Mouse (Mus musculus): ENCODE results near the gene Gm11549. TPM values are rescaled to one million over a fixed set of nuclear protein-coding genes. Genes with fewer than 3 reads are reported as not detected.

Gene Gm11549
- total RNA-seq (2021): 1 to 10 TPM; 2.1 to 2.5 TPM

DNA sequence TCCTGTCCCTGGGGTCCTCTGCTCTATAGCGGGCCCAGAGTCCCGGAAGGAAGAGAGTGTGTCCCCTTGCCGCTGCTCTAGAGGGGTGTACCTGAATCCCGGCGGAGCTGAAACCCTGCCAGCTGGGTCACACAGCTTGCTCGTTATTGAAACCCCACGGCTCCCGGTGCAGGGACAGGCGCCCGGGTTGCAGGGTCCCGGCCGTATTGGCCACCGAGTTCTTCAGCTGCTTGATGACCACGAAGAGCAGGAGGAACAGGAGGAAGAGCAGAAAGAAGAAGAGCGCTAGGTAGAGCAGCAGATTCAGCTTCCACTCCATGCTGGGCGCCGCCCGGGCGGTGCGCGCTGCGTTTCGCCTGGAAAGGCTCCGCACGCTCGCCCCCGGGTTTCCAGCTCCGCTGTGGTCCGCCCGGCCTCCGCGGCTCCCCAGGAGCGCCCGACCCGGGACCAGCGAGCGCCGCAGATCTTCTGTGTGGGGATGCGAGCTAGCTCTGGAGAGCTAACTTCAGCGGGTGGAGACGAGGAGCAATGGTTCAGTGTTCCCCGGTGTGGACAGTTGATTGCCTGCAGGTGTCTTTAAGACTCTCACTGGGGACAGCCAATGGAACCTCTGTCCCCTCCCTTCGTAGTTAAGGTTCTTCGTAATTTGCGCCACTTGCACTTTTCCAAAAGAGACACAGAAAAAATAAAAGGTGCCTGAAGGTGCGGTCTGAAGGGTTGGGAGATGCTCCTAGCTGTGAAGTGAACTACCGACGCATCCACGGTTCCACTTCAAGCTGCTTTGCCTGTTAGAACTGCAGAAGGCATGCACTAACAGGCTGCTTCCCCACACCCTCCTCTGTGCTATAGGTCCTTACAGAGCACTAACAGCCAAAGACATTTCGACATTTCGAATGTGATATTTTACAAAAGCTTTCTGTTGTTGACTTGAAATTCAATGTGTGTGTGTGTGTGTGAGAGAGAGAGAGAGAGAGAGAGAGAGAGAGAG, at the start of gene Gm11549:
TSS of gene Gm11549 (minus strand) at position 741 of the 988 bp plus-strand sequence.
- peak; percentile 23 to 35 for DNase-seq

DNA sequence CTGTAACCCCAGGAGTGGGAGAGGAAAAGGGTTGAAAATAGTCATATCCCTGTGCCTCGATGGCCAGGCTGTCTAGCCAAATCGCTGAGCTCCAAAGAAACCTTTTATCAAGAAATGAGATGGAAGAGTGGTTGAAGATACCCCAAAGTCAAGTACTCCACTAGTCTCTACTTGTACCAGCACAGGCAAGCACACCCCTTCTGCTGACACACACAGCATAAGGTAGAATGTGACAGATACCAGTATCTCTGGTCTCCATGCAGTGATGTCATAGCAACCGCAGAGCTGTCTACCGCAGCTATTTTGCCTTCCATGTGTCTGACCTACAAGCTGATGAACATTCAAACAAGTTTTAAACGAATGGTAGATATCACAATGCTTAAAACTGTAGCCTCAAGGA, 48.2 kb upstream of the Gm11549 start:
- DNase-seq: no peak

DNA sequence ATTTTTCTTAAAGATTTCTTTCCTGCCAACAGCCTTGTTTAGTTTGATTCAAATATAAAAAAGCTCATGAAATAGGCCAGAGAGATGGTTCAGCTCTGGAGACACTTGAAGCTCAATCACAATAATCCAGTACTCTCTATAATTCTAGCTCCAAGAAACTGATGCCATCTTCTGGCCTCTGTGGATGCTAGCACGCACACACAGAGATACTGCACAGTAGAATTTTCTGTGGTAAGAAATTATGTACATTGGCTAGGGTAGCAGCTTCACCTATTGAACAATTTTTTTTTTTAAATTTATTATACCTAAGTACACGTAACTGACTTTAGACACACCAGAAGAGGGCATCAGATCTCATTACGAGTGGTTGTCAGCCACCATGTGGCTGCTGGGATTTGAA, 42.1 kb upstream of the Gm11549 start:
- DNase-seq: no peak

DNA sequence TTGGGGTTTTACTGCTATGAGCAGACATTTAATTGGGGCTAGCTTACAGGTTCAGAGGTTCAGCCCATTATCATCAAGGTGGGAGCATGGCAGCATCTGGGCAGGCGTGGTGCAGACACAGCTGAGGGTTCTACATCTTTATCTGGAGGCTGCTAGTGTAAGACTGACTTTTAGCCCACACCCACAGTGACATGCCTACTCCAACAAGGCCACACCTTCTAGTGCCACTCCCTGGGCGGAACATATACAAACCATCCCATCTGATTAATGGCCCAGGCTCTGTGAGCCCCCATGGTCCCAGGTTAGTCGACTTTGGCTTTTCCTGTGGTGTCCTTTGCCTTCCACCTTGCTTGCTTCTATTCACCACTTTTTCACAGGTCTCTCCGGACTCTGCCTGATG, 38.0 kb upstream of the Gm11549 start:
- DNase-seq: no peak

DNA sequence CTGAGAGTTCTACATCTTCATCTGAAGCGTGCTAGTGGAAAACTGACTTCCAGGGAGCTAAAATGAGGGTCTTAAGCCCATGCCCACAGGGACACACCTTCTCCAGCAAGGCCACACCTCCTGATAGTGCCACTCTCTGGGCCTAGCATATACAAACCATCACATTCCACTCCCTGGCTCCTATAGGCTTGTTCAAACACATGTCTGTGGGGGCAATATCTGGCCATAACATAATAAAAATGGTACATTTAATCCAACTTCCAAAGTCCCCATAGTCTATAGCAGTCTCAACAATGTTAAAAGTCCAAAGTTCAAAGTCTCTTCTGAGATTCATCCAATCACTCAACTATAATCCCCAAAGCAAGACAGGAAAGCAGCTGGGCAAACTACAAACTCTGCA, 36.0 kb upstream of the Gm11549 start:
- no peak for DNase-seq

DNA sequence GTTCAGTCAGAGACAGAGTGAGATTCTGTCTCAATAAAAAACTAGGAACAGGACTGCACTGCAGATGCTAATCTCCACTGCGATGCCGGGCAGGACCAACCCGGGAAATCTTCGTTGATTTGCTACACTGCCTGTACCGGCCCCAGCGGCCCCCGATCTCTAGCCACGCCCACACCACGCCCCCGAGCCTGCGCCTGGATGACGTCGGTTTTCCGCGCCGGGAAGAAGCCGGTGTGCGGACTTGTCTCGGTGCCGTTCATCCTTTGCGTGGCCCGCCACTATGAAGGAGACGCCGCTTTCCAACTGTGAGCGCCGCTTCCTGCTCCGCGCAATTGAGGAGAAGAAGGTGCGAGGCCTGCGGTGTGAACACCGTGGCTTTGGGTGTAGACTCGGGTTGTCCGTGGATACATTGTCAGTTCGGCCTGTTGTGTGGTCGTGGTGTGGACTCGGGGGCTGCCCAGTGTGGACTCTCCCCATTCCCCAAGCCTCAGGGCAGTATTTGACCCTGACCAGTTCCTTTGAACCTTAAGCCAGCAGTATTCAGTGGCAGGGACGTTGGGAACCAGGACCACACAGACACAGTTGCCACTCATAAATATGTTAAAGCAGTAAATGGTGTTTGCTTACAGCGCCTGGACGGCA, 30.9 kb upstream of the Gm11549 start, which contains the start of gene Exosc9:
TSS of gene Exosc9 (plus strand) at position 201 of the 642 bp plus-strand sequence.
- peak; percentile 94 to 97 for DNase-seq

DNA sequence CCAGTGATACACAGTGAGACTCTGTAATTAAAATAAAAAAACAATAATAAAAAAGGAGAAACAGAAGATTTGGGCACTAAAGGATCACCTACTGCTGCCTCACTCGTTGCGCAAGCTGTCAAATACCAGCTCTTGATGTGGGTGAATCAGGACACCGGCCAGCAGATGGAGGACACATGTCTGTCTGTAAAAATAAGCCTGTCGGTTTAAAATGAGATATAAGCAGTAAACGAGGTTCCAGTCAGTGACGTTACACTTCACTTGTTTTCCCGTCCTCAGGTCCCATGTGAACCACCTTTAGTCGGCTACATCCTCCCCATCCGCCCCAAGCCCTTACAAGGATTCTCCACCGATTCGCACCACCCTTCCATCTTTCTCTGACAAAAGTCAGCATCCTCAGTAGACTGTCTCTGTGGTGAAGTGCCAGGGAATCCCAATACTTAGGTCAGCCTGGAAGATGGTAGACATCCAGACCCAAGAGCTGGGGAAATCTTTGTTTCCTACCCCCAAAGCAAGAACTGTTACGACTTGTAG, 30.3 kb upstream of the Gm11549 start:
- peak; percentile 16 to 30 for DNase-seq

DNA sequence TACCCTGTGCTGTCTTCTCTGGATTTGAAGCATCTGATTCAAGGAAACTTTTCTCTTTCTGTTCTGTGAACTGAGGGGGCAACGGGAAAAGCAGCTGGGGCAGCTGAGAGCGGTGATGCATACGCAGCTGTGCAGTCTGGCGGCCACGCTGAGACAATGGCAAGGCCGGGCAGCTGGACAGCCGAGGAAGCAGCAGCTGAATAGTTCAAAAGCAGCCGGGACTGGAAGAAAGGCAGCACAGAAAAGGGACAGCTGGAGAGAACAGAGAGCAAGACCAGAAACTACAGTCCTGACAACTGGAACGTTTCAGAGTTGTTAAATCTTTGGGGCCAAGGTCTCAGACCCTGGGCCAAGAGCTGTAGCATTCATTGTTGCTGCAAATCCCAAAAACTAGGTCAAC, 29.7 kb upstream of the Gm11549 start:
- peak; percentile 31 to 36 for DNase-seq

DNA sequence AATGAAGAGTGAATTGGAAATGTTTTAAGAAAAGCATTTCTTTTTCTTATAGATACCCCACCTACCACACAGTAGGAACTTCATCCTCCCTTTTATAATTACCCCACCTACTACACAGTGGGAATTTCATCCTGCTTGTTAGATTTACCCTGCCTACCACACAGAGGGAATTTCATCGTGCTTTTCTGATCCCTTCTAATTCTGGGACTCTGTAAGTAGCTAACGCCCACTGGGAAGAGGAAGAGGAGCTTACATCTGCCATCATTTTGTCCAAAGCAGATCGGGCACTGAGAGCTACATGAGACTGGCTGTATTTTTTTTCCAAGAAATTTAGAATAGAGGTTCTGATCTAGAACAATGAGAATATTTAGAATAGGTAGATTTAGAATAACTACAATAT, 23.3 kb upstream of the Gm11549 start:
- DNase-seq: no peak

DNA sequence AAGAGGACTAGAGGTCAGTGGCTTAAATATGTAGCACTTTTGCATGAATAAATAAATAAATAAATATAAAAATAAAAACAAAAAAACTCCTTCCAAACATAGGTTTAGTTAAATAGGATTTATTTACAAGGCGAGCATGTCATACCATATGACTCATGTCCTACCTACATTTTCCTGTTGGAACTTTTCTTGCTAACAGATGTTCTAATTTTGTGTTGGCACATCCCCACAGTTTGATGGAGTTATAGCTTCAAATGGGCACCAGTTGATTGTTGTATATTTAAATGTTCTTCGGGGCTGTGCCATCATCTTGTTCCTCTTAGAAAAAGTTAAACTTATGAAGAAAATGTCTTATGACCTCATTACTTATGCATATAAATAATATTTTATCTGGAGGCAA, 19.8 kb upstream of the Gm11549 start:
- no peak for DNase-seq

DNA sequence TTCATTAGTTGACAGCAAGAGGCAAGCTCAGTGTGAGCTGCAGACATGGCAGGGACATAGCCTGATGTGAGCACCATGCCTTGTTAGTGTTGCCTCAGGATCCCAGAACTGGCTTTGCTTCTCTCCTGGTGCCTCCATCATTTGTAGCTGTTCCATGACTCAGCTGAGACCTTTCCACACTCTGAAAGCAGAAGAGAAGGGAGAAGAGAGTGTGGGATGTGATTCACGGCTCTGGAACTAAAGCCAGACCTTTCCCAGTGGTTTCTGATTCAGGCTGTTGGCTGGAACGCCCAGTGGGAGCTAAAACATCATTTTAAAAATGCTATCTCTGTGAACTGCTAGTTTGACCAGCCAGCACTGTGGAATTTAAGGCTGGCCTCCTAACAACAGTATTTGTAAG, 19.1 kb upstream of the Gm11549 start:
- DNase-seq: no peak

DNA sequence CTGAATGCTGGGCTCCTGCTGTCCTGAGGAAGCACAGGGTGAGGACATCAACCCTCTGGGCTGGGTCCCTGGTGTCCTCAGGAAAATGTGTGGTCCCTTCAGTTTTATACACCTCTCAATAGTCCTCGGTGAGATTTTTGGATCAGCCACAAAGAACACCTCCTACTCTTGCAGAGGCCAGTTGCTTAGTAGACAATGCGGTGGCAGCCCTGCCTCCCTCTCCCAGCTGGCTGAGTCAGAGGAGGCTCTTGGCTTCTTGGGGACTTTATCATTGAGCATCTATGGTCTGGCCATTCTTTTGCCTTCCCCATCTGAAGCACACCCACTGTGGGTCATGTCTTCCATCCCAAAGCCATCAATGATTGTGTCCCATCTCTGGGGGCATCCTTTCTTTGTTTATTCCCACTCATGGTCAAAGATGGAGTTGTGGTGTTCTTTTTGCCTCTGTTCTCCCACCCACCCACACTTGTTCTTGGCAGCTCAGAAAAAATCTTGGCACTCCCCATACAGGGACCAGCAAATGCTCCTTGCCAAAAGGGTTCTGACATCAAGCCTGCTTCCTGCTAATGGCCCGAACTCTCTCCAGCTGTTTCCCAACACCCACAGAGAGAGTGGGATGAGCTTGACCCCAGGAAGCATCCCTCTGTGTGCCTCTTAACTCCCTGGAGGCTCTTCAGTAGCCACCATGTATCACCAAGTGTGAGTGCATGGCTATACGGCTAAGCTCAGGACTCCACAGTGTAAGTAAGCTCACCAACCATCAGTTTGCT, 16.3 kb upstream of the Gm11549 start:
- DNase-seq: no peak

DNA sequence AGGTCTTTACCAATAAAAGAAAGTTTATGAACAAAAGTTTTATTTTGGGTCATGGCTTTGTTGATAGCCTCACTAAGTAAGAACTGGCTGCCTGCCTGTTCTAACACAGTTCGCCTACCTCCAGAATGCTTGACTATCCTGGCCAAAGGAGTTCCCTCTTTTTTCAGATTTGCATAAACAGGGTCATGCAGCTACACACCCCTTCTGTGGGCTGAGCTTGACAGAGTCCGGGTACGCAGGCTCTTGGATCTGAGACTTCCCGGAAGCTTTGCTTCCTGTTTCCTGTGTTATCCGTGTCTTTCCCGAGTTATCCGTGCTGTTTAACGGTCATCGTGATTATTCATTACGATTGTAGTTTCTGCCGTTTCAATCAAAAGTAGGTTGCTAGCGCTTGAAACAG, 14.4 kb upstream of the Gm11549 start:
- DNase-seq: no peak

DNA sequence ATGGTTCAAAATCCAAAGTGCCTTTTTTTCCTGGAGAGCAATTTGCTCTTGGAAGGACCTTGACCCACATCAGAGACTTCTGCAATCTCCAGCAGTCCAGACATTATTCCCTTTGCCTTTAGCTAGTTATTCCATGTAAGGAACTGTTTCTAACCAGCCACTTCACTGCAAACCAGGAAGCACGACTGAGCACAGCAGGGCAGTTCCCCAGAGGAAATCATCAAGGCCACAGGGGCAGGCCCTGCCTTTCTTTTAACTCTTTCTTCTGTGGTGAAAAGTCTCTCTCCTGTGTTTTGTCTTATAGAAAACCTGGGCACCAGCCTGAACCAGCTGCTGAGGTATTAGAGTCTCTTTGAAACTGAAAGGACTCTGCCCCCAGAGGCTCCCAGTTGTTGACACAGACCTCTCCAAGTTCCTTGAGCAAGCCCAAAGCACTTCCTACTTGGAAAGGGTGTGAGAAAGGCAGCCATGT, 11.6 kb upstream of the Gm11549 start:
- no peak for DNase-seq

DNA sequence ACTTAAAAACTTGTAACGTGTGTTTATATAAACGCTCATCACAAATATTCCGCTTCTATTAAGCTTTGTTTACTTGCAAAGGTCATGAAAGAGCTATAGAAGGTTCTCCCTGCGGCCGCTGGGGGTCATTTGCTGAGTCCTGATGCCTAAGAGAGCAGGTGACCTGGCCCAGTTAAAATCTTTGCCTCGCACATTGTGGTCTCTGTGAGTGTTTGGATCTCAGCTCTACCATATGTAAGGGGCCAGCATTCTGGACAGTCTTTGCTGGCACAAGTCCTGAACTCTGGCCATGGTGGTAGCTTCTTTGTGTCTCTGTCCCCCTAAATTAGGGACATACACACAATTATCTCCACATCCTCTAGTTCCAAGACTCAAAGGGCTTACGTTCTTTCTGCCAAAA, 11.1 kb upstream of the Gm11549 start:
- DNase-seq: no peak

DNA sequence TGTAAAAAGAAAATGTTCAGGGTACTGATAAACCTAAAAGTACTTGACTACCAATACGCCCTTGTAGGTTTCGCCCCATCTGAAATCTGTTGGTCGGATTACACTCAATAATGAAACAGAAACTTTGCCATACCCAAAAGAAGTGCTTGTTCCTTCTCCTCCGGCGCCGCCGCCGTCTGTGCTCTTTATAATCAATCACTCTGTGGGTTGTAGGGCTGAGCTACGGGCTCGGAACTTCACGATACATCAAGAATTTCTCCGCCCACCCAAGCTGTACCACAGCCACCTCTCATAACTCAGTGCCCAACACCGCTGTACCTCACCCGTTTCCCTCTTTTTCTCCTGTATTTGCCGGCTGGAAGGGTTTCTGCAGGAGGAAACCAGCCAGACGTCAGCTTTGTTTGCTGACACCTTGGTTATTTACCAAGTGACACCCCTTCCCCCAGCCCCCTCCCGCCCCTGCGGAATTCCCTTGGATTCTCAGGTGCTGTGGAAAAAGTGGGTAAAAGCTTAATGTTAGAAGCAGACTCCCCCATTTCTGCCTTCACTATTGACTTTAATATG, 10.4 kb upstream of the Gm11549 start:
- no peak for DNase-seq

DNA sequence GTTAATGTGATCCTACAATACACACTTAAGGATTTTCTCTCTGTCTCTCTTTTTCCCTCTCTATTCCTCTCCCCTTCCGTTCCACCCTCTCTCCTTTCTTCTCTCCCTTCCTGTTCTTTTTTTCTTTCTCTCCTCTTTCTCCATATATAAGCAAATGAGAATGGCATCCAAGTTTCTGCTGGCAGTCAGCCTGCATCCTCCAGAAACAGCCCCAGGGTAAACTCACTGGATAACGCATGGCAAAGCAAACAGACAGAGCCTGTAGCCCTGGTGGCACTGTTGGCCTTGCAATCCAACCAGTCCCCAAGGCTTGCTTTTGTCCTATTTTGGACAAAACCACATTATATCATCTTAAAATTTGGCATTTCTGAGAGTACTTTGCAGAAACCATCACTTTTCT, 9.6 kb upstream of the Gm11549 start:
- no peak for DNase-seq

DNA sequence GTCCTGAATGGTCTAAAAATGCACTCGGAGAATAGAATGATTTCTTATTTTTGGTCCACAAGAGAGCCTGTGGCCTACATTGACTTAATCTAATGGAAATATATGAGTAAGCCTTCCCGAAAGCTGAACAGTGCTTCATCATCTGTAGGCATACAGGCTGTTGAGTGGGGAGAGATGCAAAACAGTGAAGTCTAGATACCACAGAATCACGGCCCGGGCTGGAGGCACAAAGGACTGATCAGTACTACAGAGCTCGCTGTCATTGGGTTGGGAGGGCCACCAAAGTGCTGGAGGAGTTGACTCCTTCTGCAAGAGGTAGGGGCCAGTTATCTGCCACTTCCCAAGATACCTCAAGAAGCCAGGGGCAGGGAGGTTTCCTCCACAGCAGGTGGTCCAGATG, 9.2 kb upstream of the Gm11549 start:
- DNase-seq: no peak

DNA sequence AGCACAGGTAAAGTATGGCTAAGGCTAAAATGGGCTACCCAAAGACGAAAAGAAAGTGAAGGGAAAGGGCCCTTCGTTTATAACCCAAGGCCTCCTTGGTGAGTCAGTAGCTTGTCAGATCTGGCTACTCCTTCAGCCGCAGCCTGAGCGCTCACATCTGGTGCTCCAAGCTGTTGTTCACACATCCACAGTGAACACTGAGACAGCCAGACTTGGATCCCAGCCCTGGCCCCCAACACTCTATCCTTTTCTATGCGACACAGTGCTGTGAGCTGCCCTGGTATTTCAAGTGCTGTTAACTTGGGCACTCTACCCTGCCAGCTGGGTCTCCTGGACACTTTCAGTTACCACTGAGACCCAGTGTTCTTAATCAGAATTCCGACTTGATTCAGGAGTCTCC, 8.7 kb upstream of the Gm11549 start:
- DNase-seq: no peak

DNA sequence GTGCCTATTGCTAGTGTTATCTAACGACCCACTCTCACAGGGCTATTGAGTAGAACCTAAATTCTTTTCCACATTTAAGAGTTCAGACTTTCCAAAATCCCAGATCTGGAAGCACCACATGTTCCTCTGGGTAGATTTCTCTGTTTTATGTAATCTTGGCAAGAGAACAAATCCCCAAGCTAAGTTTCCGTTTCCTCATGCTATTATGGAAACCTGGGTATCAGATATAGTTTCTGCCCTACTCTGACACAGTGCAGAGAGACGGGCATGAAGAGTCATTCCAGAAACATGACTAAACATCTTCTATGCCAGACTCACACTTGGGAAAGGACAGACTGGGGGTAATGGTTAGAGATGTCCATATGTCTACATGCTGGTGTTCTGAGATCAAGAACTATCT, 2.9 kb upstream of the Gm11549 start:
- DNase-seq: no peak

DNA sequence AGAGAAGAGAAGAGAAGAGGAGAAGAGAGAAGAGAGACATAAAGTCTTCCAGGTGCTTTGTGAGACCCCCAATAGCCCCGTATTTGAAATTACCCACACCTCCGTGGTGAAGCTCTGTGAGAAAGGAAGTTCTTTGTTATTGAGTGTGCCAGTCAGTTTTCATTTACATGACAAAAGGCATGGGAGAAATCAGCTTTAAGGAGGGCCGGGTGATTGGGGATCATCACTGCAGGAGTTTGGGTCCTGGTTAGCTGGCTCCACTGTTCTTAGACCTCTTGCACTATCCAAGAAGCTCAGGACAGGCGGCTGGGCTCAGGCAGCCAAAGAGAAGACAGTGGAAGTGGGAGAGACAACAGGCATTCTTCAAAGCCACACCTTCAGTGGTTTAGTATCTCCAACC, 524 bp upstream of the Gm11549 start:
- DNase-seq: no peak

DNA sequence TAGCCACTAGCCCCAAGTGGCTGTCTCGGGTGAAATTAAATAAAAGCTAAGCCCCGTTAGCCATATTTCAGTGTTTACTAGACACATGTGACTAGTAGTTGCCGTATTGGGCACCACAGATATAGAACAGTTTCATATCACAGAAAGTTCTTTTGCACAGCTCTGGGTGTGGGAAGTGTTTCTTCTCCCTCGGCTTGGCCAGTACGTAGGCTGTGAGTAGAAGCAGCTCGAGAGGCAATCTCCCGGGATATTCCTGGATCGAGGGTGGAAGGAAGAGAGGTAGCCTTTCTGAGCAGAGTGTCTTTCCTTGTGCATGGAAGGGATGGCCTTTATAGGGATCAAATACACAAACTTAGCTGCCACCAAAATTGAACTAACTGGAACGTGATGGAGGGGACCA, 5.4 kb downstream of the Gm11549 start:
- no peak for DNase-seq
